Mouse (Mus musculus): Measurements from ENCODE around the gene Dnah17.

DNA sequence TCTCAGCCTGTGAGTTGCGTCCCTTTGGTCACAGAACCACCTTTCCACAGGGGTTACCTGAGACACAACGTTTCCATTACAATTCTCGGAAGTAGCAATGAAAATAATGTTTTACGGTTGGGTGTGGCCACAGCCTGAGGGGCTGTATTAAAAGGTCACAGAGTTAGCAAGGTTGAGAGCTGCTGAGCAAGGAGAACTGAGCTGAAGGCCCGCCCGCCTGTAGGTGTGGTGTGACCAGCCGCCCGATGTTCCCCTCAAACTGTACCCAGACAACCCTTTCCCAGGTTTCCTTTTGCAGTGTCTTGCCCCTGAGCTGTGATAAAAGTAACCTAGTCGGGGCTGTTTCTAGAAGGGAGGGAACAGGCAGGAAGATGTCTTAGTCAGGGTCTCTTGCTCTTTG, 95.4 kb downstream of the Dnah17 start:
- TF ChIP-seq MAX (IDR thresholded peaks at IDR 0.05; ENCODE audit: low read depth), result no peak
- TF ChIP-seq POLR2A (IDR thresholded peaks at IDR 0.05; ENCODE audit: insufficient read length, low read depth), result no peak
- TF ChIP-seq USF1 (IDR thresholded peaks at IDR 0.05; ENCODE audit: low read depth), result no peak
- TF ChIP-seq MYOG (IDR thresholded peaks at IDR 0.05; ENCODE audit: control insufficient read depth in 1 of 3, insufficient read depth in 1 of 3, insufficient read length in 2 of 3, low read depth in 2 of 3), result no peak
- no peak for TF ChIP-seq TCF3 (IDR thresholded peaks at IDR 0.05; ENCODE audit: insufficient read length, low read depth)
- no peak for TF ChIP-seq POLR2AphosphoS2 (IDR thresholded peaks at IDR 0.05; ENCODE audit: insufficient read length, low read depth)
- no peak for TF ChIP-seq REST (IDR thresholded peaks at IDR 0.05; ENCODE audit: insufficient read depth, insufficient read length)
- TF ChIP-seq E2F4 (IDR thresholded peaks at IDR 0.05; ENCODE audit: insufficient read depth), result no peak
